Mouse (Mus musculus) lung, adult 2 months (tissue): ENCODE data around the gene Gucy2d.

Source experiments
- CTCF ChIP-seq: fragments of 200-500 bp; IDR thresholded peaks from 2 replicates; pipeline ENCODE4 v1.5.1; 2011; ENCODE audit warnings: mild to moderate bottlenecking, low read length, control low read depth; ENCODE audit not compliant: insufficient read depth
- POLR2A ChIP-seq: fragments of 200-500 bp; IDR thresholded peaks from 2 replicates; pipeline ENCODE4 v1.6.1; 2011; ENCODE audit warnings: low read depth, mild to moderate bottlenecking, control low read depth, low read length, borderline replicate concordance; ENCODE audit errors: extremely low read depth

GRCm38 (mm10) chr7:98524869-98525699 lies 84.9 kb downstream of the Gucy2d start:
- TF ChIP-seq CTCF (no peak), POLR2A (no peak)
